In the genomic region with DNA sequence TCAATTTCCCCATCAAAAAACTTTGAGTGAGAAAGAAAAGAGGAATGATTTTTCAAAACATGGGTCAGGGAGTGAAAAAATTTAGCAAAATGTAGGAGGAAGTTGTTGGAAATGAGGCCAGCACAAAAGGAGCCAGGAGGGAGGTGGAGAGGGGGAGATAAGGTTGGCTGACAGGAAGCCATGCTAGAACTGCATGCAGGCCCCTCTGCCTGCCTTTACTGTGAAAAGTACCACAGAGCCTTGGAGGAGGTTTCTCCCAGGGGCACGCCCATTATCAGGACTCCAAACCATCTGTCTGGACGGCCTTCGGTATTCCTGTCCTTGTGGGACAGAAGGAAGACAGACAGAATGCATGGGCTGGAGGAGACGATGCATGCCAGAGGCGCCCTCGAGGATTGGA, we compare ENCODE assay signal across 16 mouse cellular contexts.
"Had no signal": no experiment of that assay in that cellular context is flagged by ENCODE, and none has a peak within 500 bp of the region (broad histone marks: within the 10 kb centered on the region; RNA-seq: fewer than 3 reads in every experiment).

No protein-coding gene starts in this region.

- H3K27me3 ChIP-seq: limb, embryonic 12.5 days had no signal

- H3K9me3 ChIP-seq: limb, embryonic 12.5 days; limb, embryonic 15.5 days had no signal

- H3K36me3 ChIP-seq: limb, embryonic 12.5 days; limb, embryonic 15.5 days had no signal

- DNase-seq: kidney, postnatal 25 days; layer of hippocampus, adult 9-11 months; liver, postnatal 0 days; lung, embryonic 14.5 days; midbrain, embryonic 14.5 days; right cerebral cortex, adult 18-20 months; right cerebral cortex, postnatal 14 days; right cerebral cortex, postnatal 4 days; thymus, adult 2 months; thymus, postnatal 14 days; thymus, postnatal 4 days had no signal

- H3K4me3 ChIP-seq: layer of hippocampus, adult 2 months; left cerebral cortex, adult 2 months; limb, embryonic 12.5 days; limb, embryonic 15.5 days had no signal

- H3K4me1 ChIP-seq: limb, embryonic 15.5 days had no signal

- ATAC-seq: liver, postnatal 0 days; lung, postnatal 0 days had no signal
